Mouse (Mus musculus): ENCODE measurements around the gene Gpx1. TPM values are rescaled to one million over a fixed set of nuclear protein-coding genes. Genes with fewer than 3 reads are reported as not detected.

The Gpx1 gene
- polyA plus RNA-seq (2015; fragmentation: Nextera tagmentation; extraction: Ambion mirVana) = 1,072 and 1,116 TPM in 2 replicates

- DNase-seq (ENCODE audit: low spot score) = peak; percentile 96
- peak within 1 kb of the TSS; percentile 65 for H3K4me2 ChIP-seq (replicated peaks; ENCODE audit: low read depth)
- H3K27me3 ChIP-seq (ENCODE audit: control insufficient read depth, insufficient read depth, low read length) = no peaks in the 10 kb centered on the region
- ATAC-seq (ENCODE audit: low FRiP score, low TSS enrichment) = peak; percentile 97
- 0 out of 2 replicates have a peak, but pooled peaks cover 8% of the 10 kb centered on the region for H3K4me1 ChIP-seq (replicated peaks; ENCODE audit: control insufficient read depth, insufficient read depth)
- no peaks in the 10 kb centered on the region for H3K9me3 ChIP-seq (ENCODE audit: control insufficient read depth, low read length)
- WGBS = under 1% methylated on average over 48 of the region's 49 CpGs
- peak within 1 kb of the TSS; percentile 99 for H3K27ac ChIP-seq (replicated peaks)
- H3K36me3 ChIP-seq (ENCODE audit: control insufficient read depth, insufficient read depth, low read length) = peaks cover 7% of the 10 kb centered on the region; the same call in 1 of the 2 replicates
- H3K9ac ChIP-seq (ENCODE audit: low read length) = peak within 1 kb of the TSS; percentile 86
- TF ChIP-seq CTCF (IDR thresholded peaks at IDR 0.05; ENCODE audit: low read depth) = peak; percentile 19; the same call in 1 of the 2 replicates
- TF ChIP-seq EP300 (optimal IDR thresholded peaks at IDR 0.05) = peak; percentile 95
- H3K4me3 ChIP-seq (ENCODE audit: low read depth, low read length) = peak within 1 kb of the TSS; percentile 65
These were observed at the start of gene Gpx1 for GRCm38 (mm10) chr9:108338886-108339781. Gene Gpx1, plus strand, starts transcription at chr9:108338903.

DNA sequence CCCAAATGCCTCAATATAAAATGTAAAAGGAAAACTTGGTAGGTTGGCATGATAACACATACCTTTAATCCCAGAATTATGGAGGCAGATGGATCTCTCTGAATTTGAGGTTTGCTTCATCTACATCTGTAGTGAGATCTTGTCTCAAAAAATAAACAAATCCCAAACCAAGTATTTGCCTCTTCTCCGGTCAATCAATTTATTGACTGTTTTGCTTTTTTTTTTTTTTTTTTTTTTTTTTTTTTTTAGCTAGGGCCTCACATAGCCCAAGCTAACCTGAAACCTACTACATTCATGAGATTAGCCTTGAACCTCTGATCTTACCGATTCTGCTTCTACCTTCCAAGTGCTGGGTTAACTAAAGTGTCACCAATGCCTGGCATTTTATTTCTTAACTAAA lies 49.4 kb upstream of the Gpx1 start:
- Histone ChIP-seq H3K36me3 (ENCODE audit: control insufficient read depth, insufficient read depth, low read length) (no peaks in the 10 kb centered on the region), H3K4me3 (ENCODE audit: low read depth, low read length) (no peak overlapping the region), H3K27ac (replicated peaks) (no peak overlapping the region), H3K27me3 (ENCODE audit: control insufficient read depth, insufficient read depth, low read length) (no peaks in the 10 kb centered on the region), H3K4me2 (replicated peaks; ENCODE audit: low read depth) (no peak overlapping the region), H3K9me3 (ENCODE audit: control insufficient read depth, low read length) (no peaks in the 10 kb centered on the region), H3K9ac (ENCODE audit: low read length) (no peak overlapping the region), H3K4me1 (replicated peaks; ENCODE audit: control insufficient read depth, insufficient read depth) (no peaks in the 10 kb centered on the region; the same call in 1 of the 2 replicates)
- TF ChIP-seq CTCF (IDR thresholded peaks at IDR 0.05; ENCODE audit: low read depth) (no peak), EP300 (optimal IDR thresholded peaks at IDR 0.05) (no peak)
- ATAC-seq (ENCODE audit: low FRiP score, low TSS enrichment) (no peak), DNase-seq (ENCODE audit: low spot score) (no peak)
- 51% methylated on average over 2 of the region's 2 CpGs for WGBS

GRCm38 (mm10) chr9:108290016-108290750 lies 48.5 kb upstream of the Gpx1 start, which contains the start of gene Nicn1:
Gene Nicn1, plus strand, starts transcription at chr9:108290429.
- ATAC-seq (ENCODE audit: low FRiP score, low TSS enrichment) (peak; percentile 97), DNase-seq (ENCODE audit: low spot score) (peak; percentile 92)
- Histone ChIP-seq H3K4me2 (replicated peaks; ENCODE audit: low read depth) (peak within 1 kb of the TSS; percentile 58), H3K36me3 (ENCODE audit: control insufficient read depth, insufficient read depth, low read length) (no peaks in the 10 kb centered on the region), H3K27ac (replicated peaks) (peak within 1 kb of the TSS; percentile 78), H3K9me3 (ENCODE audit: control insufficient read depth, low read length) (no peaks in the 10 kb centered on the region), H3K9ac (ENCODE audit: low read length) (peak within 1 kb of the TSS; percentile 54), H3K4me1 (replicated peaks; ENCODE audit: control insufficient read depth, insufficient read depth) (no peaks in the 10 kb centered on the region; the same call in 1 of the 2 replicates), H3K4me3 (ENCODE audit: low read depth, low read length) (peak within 1 kb of the TSS; percentile 53), H3K27me3 (ENCODE audit: control insufficient read depth, insufficient read depth, low read length) (no peaks in the 10 kb centered on the region)
- under 1% methylated on average over 32 of the region's 32 CpGs for WGBS
- TF ChIP-seq EP300 (optimal IDR thresholded peaks at IDR 0.05) = no peak
- TF ChIP-seq CTCF (IDR thresholded peaks at IDR 0.05; ENCODE audit: low read depth) = no peak

- H3K27ac ChIP-seq (replicated peaks) = peak overlapping the region; percentile 63
- H3K36me3 ChIP-seq (ENCODE audit: control insufficient read depth, insufficient read depth, low read length) = no peaks in the 10 kb centered on the region
- TF ChIP-seq CTCF (IDR thresholded peaks at IDR 0.05; ENCODE audit: low read depth) (no peak), EP300 (optimal IDR thresholded peaks at IDR 0.05) (no peak)
- ATAC-seq (ENCODE audit: low FRiP score, low TSS enrichment) (no peak), DNase-seq (ENCODE audit: low spot score) (no peak)
- H3K4me2 ChIP-seq (replicated peaks; ENCODE audit: low read depth) = peak overlapping the region; percentile 58
- WGBS = 38% methylated on average over 6 of the region's 6 CpGs
- H3K4me3 ChIP-seq (ENCODE audit: low read depth, low read length) = peak overlapping the region; percentile 53
- peak overlapping the region; percentile 32; the same call in 1 of the 2 replicates for H3K9ac ChIP-seq (ENCODE audit: low read length)
- H3K4me1 ChIP-seq (replicated peaks; ENCODE audit: control insufficient read depth, insufficient read depth) = no peaks in the 10 kb centered on the region; the same call in 1 of the 2 replicates
- H3K27me3 ChIP-seq (ENCODE audit: control insufficient read depth, insufficient read depth, low read length) = no peaks in the 10 kb centered on the region
- no peaks in the 10 kb centered on the region for H3K9me3 ChIP-seq (ENCODE audit: control insufficient read depth, low read length)
These were observed 47.9 kb upstream of the Gpx1 start for GRCm38 (mm10) chr9:108290773-108291172.

DNA sequence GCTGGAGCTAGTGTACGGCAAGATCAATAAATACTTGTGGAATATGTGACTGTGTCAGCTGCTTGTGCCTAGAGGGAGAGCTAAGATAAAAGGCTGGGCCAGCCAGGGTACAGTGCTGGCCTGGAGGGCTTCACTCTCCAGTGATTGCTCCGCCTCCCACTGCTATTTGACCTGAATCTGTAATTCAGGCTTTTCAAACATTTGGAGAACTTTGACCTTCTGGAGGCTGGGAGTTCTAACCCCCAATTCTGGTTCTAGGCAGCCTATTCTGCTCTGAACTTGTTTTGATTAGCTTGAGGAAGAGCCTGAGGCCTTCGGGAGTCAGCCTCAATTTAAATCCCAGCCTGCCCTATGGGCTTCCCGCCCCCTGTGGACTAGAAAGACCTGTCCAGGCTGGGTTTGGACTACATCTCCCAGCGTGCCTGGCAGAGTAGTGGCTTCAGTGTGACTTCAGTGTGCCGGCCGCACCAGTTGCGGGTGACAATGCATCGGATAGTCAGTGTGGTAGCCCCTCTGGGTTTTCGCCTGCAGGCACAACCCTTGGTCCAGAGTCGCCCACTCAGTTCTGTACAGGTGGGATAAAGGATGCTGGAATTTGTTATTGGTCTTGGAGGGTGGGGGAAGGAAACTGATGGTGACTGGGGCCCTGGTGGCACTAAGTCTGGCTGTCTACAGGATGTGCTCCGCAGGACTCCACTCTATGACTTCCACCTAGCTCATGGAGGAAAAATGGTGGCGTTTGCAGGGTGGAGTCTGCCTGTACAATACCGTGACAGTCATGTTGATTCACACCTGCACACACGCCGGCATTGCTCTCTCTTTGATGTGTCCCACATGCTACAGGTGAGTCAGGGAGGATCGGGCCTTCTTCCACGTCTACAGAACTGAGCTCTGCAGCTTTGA lies 42.0 kb upstream of the Gpx1 start, which contains the start of gene Amt:
Gene Amt, plus strand, starts transcription at position 401 of the 903 bp plus-strand sequence.
- Histone ChIP-seq H3K27ac (replicated peaks) (peak within 1 kb of the TSS; percentile 63; the same call in 1 of the 2 replicates), H3K4me2 (replicated peaks; ENCODE audit: low read depth) (peak within 1 kb of the TSS; percentile 32; the same call in 1 of the 2 replicates), H3K4me3 (ENCODE audit: low read depth, low read length) (no peak within 1 kb of the TSS), H3K36me3 (ENCODE audit: control insufficient read depth, insufficient read depth, low read length) (peaks cover 3% of the 10 kb centered on the region; the same call in 1 of the 2 replicates), H3K4me1 (replicated peaks; ENCODE audit: control insufficient read depth, insufficient read depth) (no peaks in the 10 kb centered on the region), H3K27me3 (ENCODE audit: control insufficient read depth, insufficient read depth, low read length) (no peaks in the 10 kb centered on the region), H3K9ac (ENCODE audit: low read length) (0 out of 2 replicates have a peak within 1 kb of the TSS, but pooled peaks have one; percentile 8), H3K9me3 (ENCODE audit: control insufficient read depth, low read length) (no peaks in the 10 kb centered on the region)
- no peak for TF ChIP-seq CTCF (IDR thresholded peaks at IDR 0.05; ENCODE audit: low read depth)
- no peak for TF ChIP-seq EP300 (optimal IDR thresholded peaks at IDR 0.05)
- WGBS = 27% methylated on average over 18 of the region's 18 CpGs
- peak; percentile 73 for DNase-seq (ENCODE audit: low spot score)
- ATAC-seq (ENCODE audit: low FRiP score, low TSS enrichment) = peak; percentile 77
